In genomic region chr2:34960966-34961365, GRCm38 (mm10) we compare ENCODE assay signal across 8 mouse cellular contexts. TPM values are rescaled to one million over a fixed set of nuclear protein-coding genes. Genes with fewer than 3 reads are reported as not detected.
DNase-seq lines count a peak whose midpoint lies in the region; ATAC-seq and TF ChIP-seq lines count a peak whose summit lies in the region.

No protein-coding gene starts in this region.

- no peaks in the 10 kb centered on the region for H3K36me3 ChIP-seq in embryonic facial prominence, embryonic 15.5 days
- H3K36me3 ChIP-seq in intestine, embryonic 15.5 days = no peaks in the 10 kb centered on the region

- peaks cover 17% of the 10 kb centered on the region for H3K4me1 ChIP-seq in embryonic facial prominence, embryonic 15.5 days
- peaks cover 13% of the 10 kb centered on the region; the same call in 1 of the 2 replicates for H3K4me1 ChIP-seq in intestine, embryonic 15.5 days (replicated peaks)

- no peak overlapping the region; the same call in 1 of the 2 replicates for H3K9ac ChIP-seq in embryonic facial prominence, embryonic 15.5 days
- peak overlapping the region; percentile 44 for H3K9ac ChIP-seq in intestine, embryonic 15.5 days

- no peak for DNase-seq in left cerebral cortex, adult 2 months (ENCODE audit: extremely low spot score in 1 of 2, low spot score in 2 of 2)
- DNase-seq in left cerebral cortex, adult 11 months (ENCODE audit: low spot score) = no peak
- peak; percentile 46 to 72 for DNase-seq in natural killer cell, adult 2 months (ENCODE audit: low spot score in 2 of 2)
- DNase-seq in cerebellum, postnatal 4 days (ENCODE audit: low spot score in 2 of 2) = no peak
- no peak for DNase-seq in yolk sac, embryonic 10.5 days (ENCODE audit: low spot score)

- peak overlapping the region; percentile 58 for H3K4me2 ChIP-seq in embryonic facial prominence, embryonic 15.5 days (replicated peaks)
- H3K4me2 ChIP-seq in intestine, embryonic 15.5 days (replicated peaks) = peak overlapping the region; percentile 84

- intact Hi-C loops in left cerebral cortex, adult 2 months (cut with DNase I) = no loop called here

- H3K27ac ChIP-seq in left cerebral cortex, adult 2 months = no peak overlapping the region
- H3K27ac ChIP-seq in embryonic facial prominence, embryonic 15.5 days (replicated peaks) = 0 out of 2 replicates have a peak overlapping the region, but pooled peaks have one; percentile 28
- no peak overlapping the region for H3K27ac ChIP-seq in intestine, embryonic 15.5 days

- no peaks in the 10 kb centered on the region for H3K27me3 ChIP-seq in embryonic facial prominence, embryonic 15.5 days
- no peaks in the 10 kb centered on the region for H3K27me3 ChIP-seq in intestine, embryonic 15.5 days (replicated peaks)

- WGBS in embryonic facial prominence, embryonic 15.5 days = 62% methylated on average over 6 of the region's 6 CpGs
- WGBS in intestine, embryonic 15.5 days = 64% methylated on average over 6 of the region's 6 CpGs

- 0 out of 2 replicates have a peak overlapping the region, but pooled peaks have one; percentile 24 for H3K4me3 ChIP-seq in left cerebral cortex, adult 2 months
- peak overlapping the region; percentile 35 for H3K4me3 ChIP-seq in embryonic facial prominence, embryonic 15.5 days (replicated peaks)
- H3K4me3 ChIP-seq in intestine, embryonic 15.5 days (replicated peaks) = peak overlapping the region; percentile 23

- ATAC-seq in embryonic facial prominence, embryonic 15.5 days (ENCODE audit: insufficient number of reproducible peaks, low FRiP score, low TSS enrichment, low read depth) = no peak
- ATAC-seq in intestine, embryonic 15.5 days = no peak
- no peak for ATAC-seq in megakaryocyte progenitor cell, adult 5-6 weeks (replicated peaks; ENCODE audit: poor library complexity)

- no peak for TF ChIP-seq CTCF in left cerebral cortex, adult 2 months (IDR thresholded peaks at IDR 0.05)

- H3K9me3 ChIP-seq in embryonic facial prominence, embryonic 15.5 days (replicated peaks) = no peaks in the 10 kb centered on the region
- no peaks in the 10 kb centered on the region for H3K9me3 ChIP-seq in intestine, embryonic 15.5 days

RNA-seq across cellular contexts. Expression of gene Traf1, which starts 0.6 kb away (rescaled TPM):
- 1 to 10 TPM; 1.3 to 1.6 TPM for total RNA-seq in left cerebral cortex, adult 2 months (2021)
- polyA plus RNA-seq in embryonic facial prominence, embryonic 15.5 days (2015; fragmentation: Nextera tagmentation; extraction: Ambion mirVana) = 4.5 and 5.9 TPM in 2 replicates
- polyA plus RNA-seq in intestine, embryonic 15.5 days (2015; fragmentation: Nextera tagmentation; extraction: Ambion mirVana) = 2.5 TPM in 2 replicates
- 1.3 and 1.4 TPM in 2 replicates for total RNA-seq in megakaryocyte progenitor cell, adult 5-6 weeks (2015)
- total RNA-seq in megakaryocyte progenitor cell, adult 5-6 weeks (2017) = 0.61 TPM in 1 of 2 replicates, not detected in the other

RNA-seq across cellular contexts. Expression of gene Phf19, which starts 47.1 kb away (rescaled TPM):
- 1 to 10 TPM in 1 of 2 experiments, under 1 TPM in 1; 0.84 to 1.3 TPM for total RNA-seq in left cerebral cortex, adult 2 months (2021)
- 9.0 and 10.3 TPM in 2 replicates for polyA plus RNA-seq in embryonic facial prominence, embryonic 15.5 days (2015; fragmentation: Nextera tagmentation; extraction: Ambion mirVana)
- 8.0 TPM in 2 replicates for polyA plus RNA-seq in intestine, embryonic 15.5 days (2015; fragmentation: Nextera tagmentation; extraction: Ambion mirVana)
- total RNA-seq in megakaryocyte progenitor cell, adult 5-6 weeks (2015) = 6.9 and 8.8 TPM in 2 replicates
- total RNA-seq in megakaryocyte progenitor cell, adult 5-6 weeks (2017) = 6.5 and 10.0 TPM in 2 replicates

Comparison
In these comparisons a context has a peak if more than half of its experiments do, and no peak if none do; other contexts are left out.
1. DNase-seq: peak in natural killer cell, adult 2 months (2 of 2); none in left cerebral cortex, adult 2 months (0 of 2), left cerebral cortex, adult 11 months (single experiment), cerebellum, postnatal 4 days (0 of 2) and yolk sac, embryonic 10.5 days (single experiment).
2. Peak in every context shown above with its lines, with median percentiles within 50 percentile points of each other: H3K4me3 ChIP-seq.